Mouse (Mus musculus) B cell, adult 2 months (primary cell): ENCODE results near the gene Mff.
A peak's percentile ranks its signal among the peaks of the same experiment; 100 is the strongest.

Experiments used
- DNase-seq, 2 experiments: peaks; one replicate each; pipeline ENCODE4 v3.0.0; 2022

Mff gene

DNA sequence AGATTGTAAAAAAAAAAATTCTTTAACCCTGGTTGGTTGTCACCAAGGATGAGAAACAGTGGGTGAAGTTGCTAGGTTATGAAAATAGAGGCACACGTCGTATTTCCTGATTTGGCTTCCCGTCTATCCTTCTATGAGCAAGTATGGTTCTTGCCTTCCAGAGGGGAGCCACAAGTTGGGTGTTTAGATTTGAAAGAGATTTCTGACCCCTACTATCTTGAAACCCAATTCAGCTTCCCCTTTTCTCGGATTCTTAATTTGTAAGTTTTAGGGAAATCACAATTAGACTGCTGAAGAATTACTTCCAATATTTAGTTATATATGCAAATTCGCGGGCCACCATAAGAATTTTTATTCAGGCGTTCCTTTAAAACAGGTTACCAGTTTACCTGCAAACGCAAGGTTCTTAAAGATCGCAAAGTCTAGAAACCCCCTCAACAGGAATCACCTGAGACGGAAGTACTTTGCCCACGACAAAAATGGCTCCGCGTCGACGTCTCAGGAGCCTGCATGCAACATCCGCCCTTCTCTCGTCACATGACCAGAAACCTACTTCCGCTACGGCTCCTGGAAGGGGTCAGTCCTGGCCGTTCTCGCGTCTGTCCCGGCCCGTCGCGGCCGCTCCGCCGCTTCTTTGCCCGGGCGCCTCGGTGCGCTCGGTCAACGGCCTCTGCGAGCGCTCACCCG lies at the start of gene Mff:
TSS of gene Mff (plus strand) at position 552 of the 687 bp plus-strand sequence.
- DNase-seq: peak; percentile 92

DNA sequence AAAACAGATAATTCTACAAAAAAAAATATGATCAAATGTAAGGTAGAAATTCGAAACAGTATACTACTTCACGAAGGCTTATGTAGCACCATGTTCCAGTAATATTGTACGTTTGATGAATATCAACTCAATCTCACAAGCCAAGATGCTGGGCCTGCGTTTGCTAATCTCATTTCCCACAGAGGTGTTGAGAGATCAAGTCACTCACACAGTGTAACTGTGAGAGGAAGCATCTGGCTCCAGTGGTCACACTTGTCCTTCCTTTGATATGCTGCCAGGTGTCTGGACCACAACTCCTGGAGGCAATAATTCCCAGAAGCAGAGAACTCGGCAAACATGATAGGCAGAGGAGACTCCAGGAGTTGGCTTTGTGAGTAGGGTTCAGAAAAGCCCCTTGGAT lies 38.4 kb upstream of the Mff start:
- DNase-seq: no peak

DNA sequence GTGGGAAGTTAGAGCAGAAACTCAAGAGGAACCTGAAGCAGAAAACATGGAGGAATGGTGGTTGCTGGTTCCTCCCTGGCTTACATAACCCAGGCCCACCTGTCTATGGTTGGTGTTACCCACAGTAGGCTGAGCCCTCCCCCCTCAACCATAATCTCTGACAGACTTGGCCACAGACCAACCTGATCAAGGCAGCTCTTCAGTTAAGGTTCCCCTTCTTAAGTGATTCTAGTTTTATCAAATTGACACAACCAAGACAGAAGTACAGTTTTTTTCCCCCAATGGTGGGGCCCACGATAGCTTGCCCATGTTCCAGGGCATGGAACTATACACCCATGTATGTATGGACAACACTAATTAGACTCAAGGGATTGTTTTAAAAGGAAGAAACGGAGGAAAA lies 37.8 kb upstream of the Mff start:
- DNase-seq: no peak

DNA sequence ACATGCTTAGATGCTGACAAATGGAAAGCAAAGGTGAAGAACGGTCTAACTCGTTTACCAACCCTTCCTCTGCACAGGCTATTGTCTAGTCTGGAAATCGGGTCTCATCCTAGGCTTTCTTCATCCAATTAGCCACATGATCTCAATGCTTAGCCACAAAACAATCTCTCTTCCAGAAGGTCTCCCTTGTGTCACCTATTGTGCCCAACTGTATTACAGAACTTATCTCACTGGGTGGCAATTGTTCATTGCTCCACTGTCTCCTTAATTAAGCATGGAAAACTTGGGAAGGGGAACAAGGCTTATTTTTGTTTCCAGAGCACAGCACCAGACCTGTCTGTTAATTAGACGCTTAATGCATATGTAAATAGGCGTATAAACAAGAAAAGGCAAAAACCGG lies 36.8 kb upstream of the Mff start:
- DNase-seq: no peak

DNA sequence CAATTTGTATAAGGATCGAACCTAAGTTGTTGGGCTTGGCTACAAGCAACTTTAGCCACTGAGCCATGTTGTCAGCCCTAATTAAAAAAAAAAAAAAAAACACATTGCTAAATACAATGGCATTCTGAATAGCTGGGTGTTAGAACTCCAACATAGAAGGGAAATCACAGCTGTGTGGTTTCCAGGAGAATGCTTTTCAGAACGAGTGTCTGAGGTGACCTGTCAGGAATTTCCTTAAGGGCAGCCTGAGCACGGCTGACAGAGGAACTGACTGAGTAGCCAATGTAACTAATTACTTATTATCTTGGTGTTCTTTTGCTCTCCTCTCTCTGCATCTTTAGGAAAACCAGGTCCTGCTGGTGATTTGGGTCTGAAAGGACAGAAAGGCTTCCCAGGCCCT lies 28.8 kb upstream of the Mff start:
- no peak for DNase-seq

DNA sequence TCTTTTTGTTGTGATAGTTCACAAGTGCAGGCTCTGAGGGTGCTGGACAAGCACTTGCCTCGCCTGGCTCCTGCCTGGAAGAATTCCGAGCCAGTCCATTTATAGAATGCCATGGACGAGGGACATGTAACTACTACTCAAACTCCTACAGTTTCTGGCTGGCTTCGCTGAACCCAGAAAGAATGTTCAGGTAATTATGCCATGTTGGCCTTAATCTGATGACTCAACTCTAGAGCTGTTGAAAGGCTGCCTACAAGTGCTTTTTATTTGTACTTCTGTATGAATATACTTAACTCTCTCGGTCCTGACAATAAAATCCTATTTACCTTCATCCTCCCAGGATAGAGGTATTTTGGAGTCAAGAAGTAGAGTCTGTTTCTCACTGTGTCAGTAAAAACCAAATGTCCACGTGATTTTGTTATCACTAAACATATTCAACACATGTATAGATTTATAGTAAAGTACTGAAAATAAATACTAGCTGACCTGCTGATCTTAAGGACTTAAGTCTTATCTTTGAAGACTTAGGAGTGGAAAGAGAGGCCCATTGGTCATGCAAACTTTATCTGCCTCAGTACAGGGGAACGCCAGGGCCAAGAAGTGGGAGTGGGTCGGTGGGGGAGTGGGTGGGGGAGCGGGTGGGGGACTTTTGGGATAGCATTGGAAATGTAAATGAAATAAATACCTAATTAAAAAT lies 6.7 kb upstream of the Mff start:
- DNase-seq: no peak

DNA sequence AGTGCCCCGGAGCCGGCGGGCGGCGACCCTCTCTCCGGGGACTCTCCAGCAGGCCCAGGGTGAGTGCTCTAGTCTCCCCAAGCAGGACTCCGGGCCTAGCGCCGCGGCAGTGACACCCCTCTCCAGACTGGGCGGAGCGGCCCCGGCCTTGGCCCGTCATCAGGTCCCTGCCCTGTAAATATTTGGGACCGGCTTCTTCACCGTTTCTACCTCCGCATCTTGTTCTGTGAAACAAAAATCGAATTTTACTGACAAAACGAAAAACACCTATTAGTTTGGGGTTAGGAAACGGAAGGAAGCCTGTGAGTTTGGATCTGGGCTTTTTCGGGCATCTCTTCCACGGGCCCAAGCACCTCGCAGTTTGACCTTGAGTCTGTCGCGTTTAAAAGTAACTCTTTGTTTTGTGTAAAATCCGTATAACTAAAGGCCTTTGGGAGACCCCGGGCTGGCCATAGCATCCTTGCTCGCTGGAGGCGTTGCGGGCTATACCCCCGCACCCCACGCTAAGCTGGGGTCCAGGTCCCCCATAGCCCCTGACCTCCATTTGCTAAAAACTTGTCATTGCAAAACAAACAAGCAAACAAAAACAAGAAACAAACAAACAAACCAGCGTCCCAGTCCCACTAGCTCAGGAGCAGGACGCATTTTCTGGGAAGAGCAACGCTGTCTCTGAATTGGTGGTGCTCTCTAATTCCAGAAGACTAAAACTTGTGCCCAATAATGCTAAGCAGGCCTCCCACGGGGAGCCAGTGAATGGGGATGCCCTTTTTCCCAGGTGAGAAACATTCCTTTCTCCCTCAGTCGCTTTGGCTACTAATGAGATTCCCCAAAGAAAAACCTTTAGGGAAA lies 560 bp downstream of the Mff start:
- DNase-seq: no peak

DNA sequence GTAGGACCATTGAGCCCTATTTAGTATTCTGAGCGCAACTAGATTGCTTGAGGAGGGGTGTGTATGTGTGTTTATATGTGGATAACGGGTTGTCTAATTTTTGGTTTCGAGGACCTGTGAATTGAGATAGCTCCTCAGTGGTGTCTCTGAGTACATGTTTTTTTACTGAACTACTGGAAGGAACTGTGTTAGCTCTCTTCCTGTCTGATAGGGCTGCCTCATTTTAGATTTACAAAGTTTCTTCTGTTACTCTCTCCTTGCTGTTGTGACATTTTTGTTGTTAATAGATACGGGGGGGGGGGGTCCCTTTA lies 1.1 kb downstream of the Mff start:
- no peak for DNase-seq

DNA sequence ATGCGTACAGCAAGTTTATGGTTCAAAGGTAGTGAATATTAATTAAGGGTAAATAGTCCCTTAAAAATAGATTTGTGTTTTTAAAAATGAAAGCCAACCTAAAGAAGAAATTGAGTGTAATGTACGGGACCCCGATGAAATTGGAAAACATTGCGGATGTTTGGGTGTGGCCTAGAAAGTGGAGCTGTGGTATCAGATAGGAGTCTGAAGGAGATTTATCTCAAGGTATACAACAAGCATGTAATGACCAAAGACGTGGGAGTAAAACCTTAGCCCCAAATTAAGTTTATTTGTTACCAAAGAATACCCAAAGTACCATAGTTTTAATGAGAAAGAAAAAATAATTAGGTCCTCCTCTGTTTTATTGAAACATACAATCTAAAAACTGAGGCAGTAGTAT lies 1.8 kb downstream of the Mff start:
- no peak for DNase-seq

DNA sequence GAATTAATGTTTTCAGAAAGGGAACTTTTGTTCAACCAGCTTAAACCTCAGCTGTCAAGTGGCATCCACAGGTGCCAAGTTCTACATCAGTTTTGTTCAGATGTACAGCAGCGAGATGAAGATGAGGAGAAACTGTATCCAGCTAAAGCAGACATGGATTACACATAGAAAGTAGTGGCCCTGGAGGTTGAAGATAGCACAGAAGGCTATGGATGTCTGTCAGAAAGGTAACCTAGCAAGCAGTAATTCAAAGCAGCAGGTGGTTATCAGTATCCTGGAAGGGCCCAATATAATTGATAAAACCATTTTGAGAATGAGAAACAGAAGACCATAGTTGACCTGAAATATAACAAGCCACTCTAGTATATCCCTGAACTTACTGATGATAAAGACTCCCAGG lies 8.7 kb downstream of the Mff start:
- DNase-seq: no peak

DNA sequence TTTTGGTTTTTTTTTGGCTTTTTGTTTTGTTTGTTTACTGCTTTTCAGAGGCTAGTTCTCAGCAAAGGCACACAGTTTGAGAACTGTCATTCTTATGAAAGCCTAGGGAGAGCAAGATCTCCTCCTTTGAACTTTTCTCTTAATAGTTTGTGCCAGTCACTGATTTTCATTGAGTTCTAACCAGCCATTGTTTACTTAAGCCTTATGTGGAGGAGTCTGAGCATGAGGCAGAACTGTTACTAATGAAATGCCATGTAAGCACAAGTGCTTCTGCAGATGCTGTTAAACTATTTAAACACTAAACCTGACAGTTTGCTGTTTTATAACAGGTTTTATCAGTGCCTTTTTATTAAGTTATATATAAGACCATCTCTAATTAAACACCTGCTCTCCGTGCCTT lies 13.4 kb downstream of the Mff start:
- DNase-seq: no peak

DNA sequence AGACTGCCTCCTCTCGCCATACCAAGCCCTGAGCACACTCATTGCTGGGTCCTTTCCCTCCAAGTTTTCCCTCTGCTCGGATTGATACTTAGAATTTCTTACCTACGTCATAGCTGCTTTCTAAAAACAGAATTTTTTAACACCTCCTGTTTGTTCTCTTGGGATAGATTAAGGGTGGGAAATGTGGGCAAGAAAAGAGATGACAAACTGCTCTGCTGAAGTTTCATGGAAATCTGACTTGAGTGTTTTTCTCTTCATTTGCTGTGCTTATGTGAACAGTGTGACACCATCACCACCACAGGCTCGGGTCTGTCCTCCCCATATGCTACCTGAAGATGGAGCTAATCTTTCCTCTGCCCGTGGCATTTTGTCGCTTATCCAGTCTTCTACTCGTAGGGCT lies 16.8 kb downstream of the Mff start:
- DNase-seq: no peak

DNA sequence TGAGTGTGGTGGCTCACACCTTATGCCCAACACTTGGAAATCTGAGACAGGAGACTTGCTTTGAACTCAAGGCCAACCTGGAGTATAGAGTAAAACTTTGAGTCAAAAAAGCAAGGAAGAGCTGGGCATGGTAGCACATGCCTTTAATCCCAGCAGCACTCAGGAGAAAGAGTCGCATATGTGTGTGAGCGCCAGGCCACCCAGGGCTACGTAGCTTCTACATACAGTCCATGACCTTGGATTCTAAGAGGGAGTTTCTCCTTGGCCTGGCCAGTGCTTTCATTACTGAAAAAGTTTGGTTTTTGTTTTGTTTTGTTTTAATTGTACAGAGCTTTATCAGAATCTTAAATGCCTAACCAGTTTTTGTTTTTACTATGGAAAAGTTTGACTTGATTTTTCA lies 19.3 kb downstream of the Mff start:
- DNase-seq: no peak

DNA sequence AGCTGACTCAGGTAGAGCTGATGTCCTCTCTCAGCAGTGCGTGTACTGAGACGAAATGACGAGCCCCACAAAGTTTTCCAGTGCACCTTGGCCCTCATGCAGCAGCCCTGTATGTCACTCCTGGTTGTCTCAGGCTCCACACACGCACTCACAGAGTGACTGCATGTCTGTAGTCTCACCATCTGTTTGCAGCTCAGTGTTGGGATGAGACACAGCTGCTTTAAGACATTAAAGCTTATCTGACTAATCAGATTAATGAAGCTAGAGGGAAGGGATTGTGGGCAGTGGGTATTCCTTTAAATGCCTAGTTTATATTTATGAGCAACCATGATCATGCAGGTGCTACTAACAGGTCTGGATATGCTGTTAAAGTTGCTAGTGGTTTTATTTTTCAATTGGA lies 21.7 kb downstream of the Mff start:
- DNase-seq: no peak

DNA sequence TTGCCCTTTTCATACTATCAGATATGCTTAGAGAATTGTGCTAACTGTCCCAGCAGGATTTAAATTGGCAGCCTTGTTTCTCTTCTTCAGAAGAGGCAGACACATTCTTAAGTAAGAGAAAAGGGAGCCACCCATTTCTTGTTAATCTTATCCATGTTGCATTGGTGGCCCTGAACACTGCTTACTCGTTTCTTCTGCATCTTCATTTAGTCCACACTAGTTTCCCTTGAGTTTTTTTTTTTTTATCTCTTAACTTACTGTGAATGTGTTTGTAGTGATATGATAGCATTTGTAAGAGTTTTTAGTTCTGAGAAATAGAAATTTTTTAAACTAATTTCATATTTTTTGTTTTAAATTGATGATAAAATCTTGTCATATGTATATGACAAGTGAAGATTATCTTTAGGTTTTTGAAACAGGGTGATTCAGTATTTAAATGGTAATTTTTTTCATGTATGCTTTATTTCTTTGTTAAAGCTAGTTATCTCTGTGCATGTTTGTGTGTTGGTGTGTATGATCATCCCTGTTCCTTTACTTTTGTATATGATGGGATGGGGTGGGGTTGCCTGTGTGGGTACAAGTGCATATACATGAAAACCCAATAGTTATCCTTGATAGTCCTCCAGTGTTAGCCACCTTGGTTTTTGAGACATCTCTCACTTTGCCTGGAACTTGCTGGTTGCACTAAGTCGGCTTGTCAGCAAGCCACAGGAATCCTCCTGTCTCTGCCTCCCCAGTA lies 23.2 kb downstream of the Mff start:
- DNase-seq: no peak

DNA sequence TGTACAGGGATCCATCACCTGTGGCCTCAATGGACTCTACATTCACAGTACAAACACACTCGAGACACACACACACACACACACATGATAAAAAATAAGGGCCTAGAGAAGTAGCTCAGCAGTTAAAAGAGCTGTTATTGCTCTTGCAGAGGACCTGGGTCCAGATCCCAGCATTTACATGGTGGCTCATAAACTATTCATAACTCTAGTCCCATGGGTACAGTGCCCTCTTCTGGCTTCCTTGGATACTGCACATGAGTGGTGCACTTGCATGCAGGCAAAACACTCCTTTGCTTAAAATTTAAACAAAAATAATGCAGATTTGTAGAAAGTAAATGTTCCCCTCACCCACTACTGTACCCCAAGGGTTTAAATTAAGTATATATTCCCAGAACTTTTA lies 34.8 kb downstream of the Mff start:
- peak; percentile 13 to 24 for DNase-seq

DNA sequence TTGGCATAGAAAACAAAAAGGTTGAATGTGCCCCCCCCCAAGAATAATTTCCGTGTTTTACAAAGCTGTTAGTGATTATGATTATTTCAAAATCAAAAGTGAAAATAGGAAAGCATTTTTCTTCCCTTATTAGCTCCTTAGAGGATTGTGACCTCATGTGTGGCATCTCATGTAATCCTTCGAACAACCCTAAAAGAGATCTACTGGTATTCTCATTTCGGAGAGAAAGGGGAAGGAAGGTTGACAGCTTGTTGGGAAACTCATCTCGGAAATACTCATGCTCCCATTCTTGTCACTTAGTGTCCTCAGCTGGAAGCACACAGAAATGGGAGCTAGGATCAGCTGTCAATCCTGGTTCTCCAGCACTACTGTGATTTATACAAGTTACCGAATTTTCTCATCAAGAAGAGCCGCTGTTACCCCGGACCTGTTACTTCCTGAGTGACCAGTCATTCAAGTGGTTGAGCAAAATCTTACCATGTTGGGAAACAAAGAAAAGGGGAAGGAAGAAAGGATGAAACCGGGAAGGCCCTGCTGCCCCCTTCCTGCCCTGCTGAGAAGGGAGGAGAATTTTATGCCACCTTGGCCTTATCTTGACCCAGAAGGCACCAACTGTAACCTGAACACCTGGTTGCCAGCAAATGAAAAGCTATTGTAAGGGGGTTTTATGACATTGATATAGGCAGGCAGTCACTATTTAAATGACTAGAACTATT lies 36.9 kb downstream of the Mff start:
- no peak for DNase-seq

DNA sequence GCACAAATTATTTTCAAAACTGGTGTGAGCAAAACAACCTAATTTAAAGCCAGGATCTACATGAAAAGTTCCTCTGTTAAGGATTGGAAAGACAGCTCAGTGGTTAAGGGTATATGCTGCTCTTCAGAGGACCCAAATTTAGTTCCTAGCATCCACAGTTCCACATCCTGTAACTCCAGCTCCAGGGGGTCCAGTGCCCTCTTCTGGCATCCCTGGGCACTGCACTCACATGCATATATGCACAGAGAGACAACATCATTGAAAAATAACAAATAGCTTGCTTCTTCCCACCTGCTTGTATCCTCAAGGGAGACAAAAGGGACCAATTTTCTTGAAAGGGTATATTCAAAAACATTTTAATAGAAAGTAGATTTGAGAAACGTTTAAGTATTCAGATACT lies 37.6 kb downstream of the Mff start:
- DNase-seq: no peak

DNA sequence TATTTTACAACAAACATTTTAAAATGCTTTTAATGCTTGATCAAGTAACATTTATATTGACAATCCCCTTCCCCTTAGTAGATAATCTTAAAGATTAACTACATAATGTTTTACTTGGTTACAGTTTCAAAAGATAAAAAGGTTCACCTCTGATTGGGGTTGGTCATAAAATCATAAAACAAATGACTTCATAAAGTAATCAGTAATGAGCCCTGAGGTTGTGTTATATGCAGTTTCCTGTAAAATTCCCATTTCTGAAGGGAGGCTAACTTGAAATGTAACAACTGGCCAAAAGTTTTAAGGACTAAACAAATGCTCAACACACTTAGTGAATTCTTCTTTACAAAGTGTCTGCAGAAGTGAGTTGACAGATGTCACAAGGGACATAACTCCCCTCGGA lies 41.5 kb downstream of the Mff start:
- DNase-seq: no peak

DNA sequence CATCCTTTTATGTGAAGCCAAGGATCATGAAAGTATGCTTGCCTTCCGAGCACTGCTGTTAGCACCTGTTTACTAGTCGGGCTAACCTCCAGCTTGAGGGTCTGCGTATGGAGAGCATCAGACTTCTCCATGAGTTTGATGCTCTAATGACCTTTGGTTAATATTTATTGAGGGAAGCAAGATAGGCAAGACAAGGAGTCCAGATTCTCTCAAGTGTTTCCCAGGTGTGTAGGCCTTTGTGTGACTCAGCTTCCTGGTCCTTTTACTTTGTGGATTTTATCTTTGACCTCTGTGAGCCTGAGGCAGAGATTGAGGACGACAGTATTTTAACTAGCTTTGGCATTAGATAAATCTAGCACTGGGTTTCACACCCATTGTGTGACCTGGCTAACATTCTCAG lies 42.0 kb downstream of the Mff start:
- DNase-seq: no peak

DNA sequence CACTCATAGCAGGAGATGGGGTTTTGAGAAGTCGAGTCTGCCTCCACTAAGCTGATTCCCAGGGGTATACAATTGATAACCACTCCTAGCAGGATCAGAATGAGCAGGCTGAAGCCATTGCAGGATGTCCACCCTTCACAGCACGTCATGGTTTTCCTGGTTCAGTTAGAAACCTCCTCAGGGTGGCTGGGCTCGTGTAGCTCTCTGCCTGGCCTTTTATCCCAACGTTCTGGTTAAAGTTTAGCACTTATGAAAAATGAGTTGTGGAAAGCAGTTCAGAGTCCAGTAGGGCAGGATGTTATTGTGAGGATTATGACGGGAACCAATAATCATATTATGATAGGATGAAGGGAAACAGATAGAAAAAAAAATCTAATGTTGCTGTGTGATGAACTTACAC lies 43.6 kb downstream of the Mff start, which contains the start of gene Tm4sf20:
TSS of gene Tm4sf20 (minus strand) at position 193 of the 400 bp plus-strand sequence.
- DNase-seq: no peak

DNA sequence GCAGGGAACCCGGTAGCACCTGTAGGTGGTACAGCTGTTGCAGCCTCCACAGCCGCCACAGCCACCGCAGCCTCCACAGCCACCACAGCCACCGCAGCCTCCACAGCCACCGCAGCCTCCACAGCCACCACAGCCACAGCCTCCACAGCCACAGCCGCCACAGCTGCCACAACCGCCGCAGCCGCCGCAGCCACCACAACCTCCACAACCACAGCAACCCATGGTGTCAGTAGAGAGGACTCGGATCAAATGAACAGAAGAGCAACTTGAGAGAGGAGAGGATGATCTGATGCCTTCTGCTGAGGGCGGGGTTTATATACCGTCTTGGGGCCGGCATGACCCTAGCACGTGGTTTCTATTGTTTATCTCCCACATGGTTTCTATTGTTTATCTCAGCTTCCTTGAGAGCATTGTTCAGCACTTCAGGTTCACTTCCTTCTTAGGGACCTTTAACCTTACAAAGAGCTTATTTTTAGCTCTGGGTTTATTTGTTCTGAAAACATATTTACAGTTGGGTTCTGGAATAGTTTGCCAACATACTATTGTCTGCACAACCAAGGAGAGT lies 46.4 kb downstream of the Mff start, which contains the start of gene Gm47791:
TSS of gene Gm47791 (minus strand) at position 222 of the 565 bp plus-strand sequence.
- DNase-seq: no peak
